Mouse (Mus musculus) limb, embryonic 14.5 days (tissue): Measurements from ENCODE around the gene Olfr553. TPM values are rescaled to one million over a fixed set of nuclear protein-coding genes. Genes with fewer than 3 reads are reported as not detected.

ENCODE experiments used
- ATAC-seq: fragments of 200-750 bp; cut with Nextera tagmentation; 2 replicates; pipeline ENCODE4 v1.8.0; 2017; ENCODE audit warnings: low read depth, moderate number of reproducible peaks, moderate TSS enrichment; ENCODE audit not compliant: low FRiP score
- DNase-seq: peaks from one replicate; pipeline ENCODE4 v3.0.0-alpha.2; 2015; ENCODE audit warnings: low spot score
- H3K27ac ChIP-seq: fragments of 300-500 bp; sonication (generic); replicated peaks from 2 replicates; pipeline ENCODE4 v1.5.1; 2014; ENCODE audit warnings: low read depth, mild to moderate bottlenecking, low read length, moderate library complexity, mixed read lengths
- H3K27me3 ChIP-seq: fragments of 300-500 bp; sonication (generic); 2 replicates; pipeline ENCODE4 v1.6.1; 2014; ENCODE audit warnings: low read length, mixed read lengths; ENCODE audit not compliant: control insufficient read depth, insufficient read depth
- H3K36me3 ChIP-seq: fragments of 300-500 bp; sonication (generic); 2 replicates; pipeline ENCODE4 v1.6.1; 2014; ENCODE audit warnings: mild to moderate bottlenecking, low read length, moderate library complexity, mixed read lengths; ENCODE audit not compliant: control insufficient read depth, insufficient read depth
- H3K4me1 ChIP-seq: fragments of 300-500 bp; sonication (generic); 2 replicates; pipeline ENCODE4 v1.6.1; 2014; ENCODE audit warnings: antibody characterized with exemption, low read length, mixed read lengths; ENCODE audit not compliant: control insufficient read depth, insufficient read depth
- H3K4me2 ChIP-seq: fragments of 300-500 bp; sonication (generic); replicated peaks from 2 replicates; pipeline ENCODE4 v1.6.1; 2014; ENCODE audit warnings: low read depth, mild to moderate bottlenecking, low read length, moderate library complexity; ENCODE audit not compliant: severe bottlenecking
- H3K4me3 ChIP-seq: fragments of 300-500 bp; sonication (generic); replicated peaks from 2 replicates; pipeline ENCODE4 v1.5.1; 2014; ENCODE audit warnings: low read length
- H3K9ac ChIP-seq: fragments of 300-500 bp; sonication (generic); 2 replicates; pipeline ENCODE4 v1.6.1; 2014; ENCODE audit warnings: mild to moderate bottlenecking, low read depth, low read length, moderate library complexity; ENCODE audit not compliant: severe bottlenecking
- H3K9me3 ChIP-seq: fragments of 300-500 bp; sonication (generic); 2 replicates; pipeline ENCODE4 v1.6.1; 2016; ENCODE audit warnings: low read length; ENCODE audit not compliant: control insufficient read depth
- POLR2A ChIP-seq: fragments of 200-500 bp; IDR thresholded peaks from 2 replicates; pipeline ENCODE4 v1.8.0; 2012; ENCODE audit warnings: inconsistent platforms, mild to moderate bottlenecking, moderate library complexity, borderline replicate concordance; ENCODE audit not compliant: insufficient read depth, insufficient read length; ENCODE audit errors: extremely low read depth
- WGBS: fragments of 180-500 bp; shearing (Covaris S2); extraction: QIAGEN DNeasy Blood & Tissue Kit; methylation state at CpG from one replicate; pipeline ENCODE4 v1.1.7; 2014; 5-methylcytosine and 5-hydroxymethylcytosine counted together
- polyA plus RNA-seq, 2 experiments: library from polyadenylated mRNA; depleted of rRNA in 1 of 2; stranded (reverse) in 1 of 2; unstranded in 1 of 2; fragments of >200 nt; fragmentation: Nextera tagmentation in 1 of 2; extraction: Ambion mirVana in 1 of 2; gene quantifications; 2 replicates each; pipeline versions ENCODE4 v1.2.1 to v1.2.3; 2012 to 2014

Olfr553 gene
- polyA plus RNA-seq, 2 experiments, result not detected

GRCm38 (mm10) chr7:102575998-102576397 lies 42.0 kb downstream of the Olfr553 start:
- DNase-seq (no peak), ATAC-seq (no peak)
- Histone ChIP-seq H3K4me2 (no peak overlapping the region), H3K4me1 (no peaks in the 10 kb centered on the region), H3K9me3 (no peaks in the 10 kb centered on the region), H3K9ac (no peak overlapping the region), H3K4me3 (no peak overlapping the region), H3K27ac (no peak overlapping the region), H3K27me3 (no peaks in the 10 kb centered on the region), H3K36me3 (no peaks in the 10 kb centered on the region)
- 76% methylated on average over 6 of the region's 6 CpGs for WGBS
- no peak for TF ChIP-seq POLR2A

GRCm38 (mm10) chr7:102573174-102573830 lies 44.7 kb downstream of the Olfr553 start:
- H3K9ac ChIP-seq, result no peak overlapping the region
- no peaks in the 10 kb centered on the region for H3K9me3 ChIP-seq
- 80% methylated on average over 3 of the region's 3 CpGs for WGBS
- no peak for TF ChIP-seq POLR2A
- no peak overlapping the region for H3K27ac ChIP-seq
- H3K36me3 ChIP-seq, result no peaks in the 10 kb centered on the region
- H3K4me3 ChIP-seq, result no peak overlapping the region
- DNase-seq, result no peak
- H3K4me2 ChIP-seq, result no peak overlapping the region
- no peaks in the 10 kb centered on the region for H3K27me3 ChIP-seq
- no peaks in the 10 kb centered on the region for H3K4me1 ChIP-seq
- no peak for ATAC-seq

- H3K4me3 ChIP-seq, result no peak within 1 kb of the TSS
- WGBS, result 88% methylated on average over 8 of the region's 8 CpGs
- H3K4me1 ChIP-seq, result no peaks in the 10 kb centered on the region
- no peak for TF ChIP-seq POLR2A
- ATAC-seq (no peak), DNase-seq (no peak)
- H3K36me3 ChIP-seq, result no peaks in the 10 kb centered on the region
- H3K27ac ChIP-seq, result no peak within 1 kb of the TSS
- no peak within 1 kb of the TSS for H3K9ac ChIP-seq
- H3K4me2 ChIP-seq, result no peak within 1 kb of the TSS
- no peaks in the 10 kb centered on the region for H3K27me3 ChIP-seq
- H3K9me3 ChIP-seq, result no peaks in the 10 kb centered on the region
Measured at GRCm38 (mm10) chr7:102571142-102571541, 46.9 kb downstream of the Olfr553 start, which contains the start of gene Olfr550. Gene Olfr550 (plus strand): TSS chr7:102571442.

GRCm38 (mm10) chr7:102566219-102566618 lies 51.8 kb downstream of the Olfr553 start:
- DNase-seq, result no peak
- no peaks in the 10 kb centered on the region for H3K36me3 ChIP-seq
- WGBS, result 86% methylated on average over 4 of the region's 4 CpGs
- H3K4me2 ChIP-seq, result no peak overlapping the region
- no peaks in the 10 kb centered on the region for H3K4me1 ChIP-seq
- no peak overlapping the region for H3K4me3 ChIP-seq
- no peaks in the 10 kb centered on the region for H3K9me3 ChIP-seq
- TF ChIP-seq POLR2A, result no peak
- H3K9ac ChIP-seq, result no peak overlapping the region
- H3K27me3 ChIP-seq, result no peaks in the 10 kb centered on the region
- H3K27ac ChIP-seq, result no peak overlapping the region
- no peak for ATAC-seq

GRCm38 (mm10) chr7:102564999-102565997 lies 52.7 kb downstream of the Olfr553 start, which contains the start of gene Trim21:
Gene Trim21 (minus strand): TSS chr7:102565486.
- Histone ChIP-seq H3K27ac (0 out of 2 replicates have a peak within 1 kb of the TSS, but pooled peaks have one; percentile 20), H3K9me3 (no peaks in the 10 kb centered on the region), H3K9ac (peak within 1 kb of the TSS; percentile 56), H3K36me3 (no peaks in the 10 kb centered on the region), H3K4me3 (peak within 1 kb of the TSS; percentile 41), H3K4me2 (peak within 1 kb of the TSS; percentile 53), H3K4me1 (no peaks in the 10 kb centered on the region), H3K27me3 (no peaks in the 10 kb centered on the region)
- WGBS, result 16% methylated on average over 10 of the region's 10 CpGs
- TF ChIP-seq POLR2A, result no peak
- ATAC-seq, result peak; percentile 87
- DNase-seq, result peak; percentile 66

Other genes with a start within 250 kb of the Olfr553 start
- 66.3 and 79.7 TPM in 2 replicates for gene Rrm1, start 176.5 kb downstream of the Olfr553 start, polyA plus RNA-seq (2012; rRNA removed)
- 115 and 134 TPM in 2 replicates for gene Rrm1, start 176.5 kb downstream of the Olfr553 start, polyA plus RNA-seq (2014; fragmentation: Nextera tagmentation; extraction: Ambion mirVana)
- gene Olfr543, start 136.5 kb downstream of the Olfr553 start, polyA plus RNA-seq (2012; rRNA removed), result not detected in 2 replicates
- 0.36 and 0.44 TPM in 2 replicates for gene Olfr543, start 136.5 kb downstream of the Olfr553 start, polyA plus RNA-seq (2014; fragmentation: Nextera tagmentation; extraction: Ambion mirVana)
- not detected in 2 replicates for gene Olfr544, start 129.9 kb downstream of the Olfr553 start, polyA plus RNA-seq (2012; rRNA removed)
- gene Olfr544, start 129.9 kb downstream of the Olfr553 start, polyA plus RNA-seq (2014; fragmentation: Nextera tagmentation; extraction: Ambion mirVana), result 0.11 and 0.18 TPM in 2 replicates
- not detected in 2 replicates for gene Olfr545, start 118.6 kb downstream of the Olfr553 start, polyA plus RNA-seq (2012; rRNA removed)
- gene Olfr545, start 118.6 kb downstream of the Olfr553 start, polyA plus RNA-seq (2014; fragmentation: Nextera tagmentation; extraction: Ambion mirVana), result not detected in 2 replicates
- gene Olfr547, start 83.5 kb downstream of the Olfr553 start, polyA plus RNA-seq (2012; rRNA removed), result not detected in 2 replicates
- not detected in 2 replicates for gene Olfr547, start 83.5 kb downstream of the Olfr553 start, polyA plus RNA-seq (2014; fragmentation: Nextera tagmentation; extraction: Ambion mirVana)
- not detected in 2 replicates for gene Olfr548-ps1, start 77.3 kb downstream of the Olfr553 start, polyA plus RNA-seq (2012; rRNA removed)
- not detected in 2 replicates for gene Olfr548-ps1, start 77.3 kb downstream of the Olfr553 start, polyA plus RNA-seq (2014; fragmentation: Nextera tagmentation; extraction: Ambion mirVana)
- gene Olfr549, start 68.3 kb downstream of the Olfr553 start, polyA plus RNA-seq (2012; rRNA removed), result not detected in 2 replicates
- not detected in 2 replicates for gene Olfr549, start 68.3 kb downstream of the Olfr553 start, polyA plus RNA-seq (2014; fragmentation: Nextera tagmentation; extraction: Ambion mirVana)
- gene Trim21, start 52.7 kb downstream of the Olfr553 start, polyA plus RNA-seq (2012; rRNA removed), result 3.4 and 4.0 TPM in 2 replicates
- gene Trim21, start 52.7 kb downstream of the Olfr553 start, polyA plus RNA-seq (2014; fragmentation: Nextera tagmentation; extraction: Ambion mirVana), result 0.81 and 1.2 TPM in 2 replicates
- not detected in 2 replicates for gene Olfr550, start 46.8 kb downstream of the Olfr553 start, polyA plus RNA-seq (2012; rRNA removed)
- gene Olfr550, start 46.8 kb downstream of the Olfr553 start, polyA plus RNA-seq (2014; fragmentation: Nextera tagmentation; extraction: Ambion mirVana), result not detected in 2 replicates
- gene Olfr551, start 26.3 kb downstream of the Olfr553 start, polyA plus RNA-seq (2012; rRNA removed), result not detected in 2 replicates
- not detected in 2 replicates for gene Olfr551, start 26.3 kb downstream of the Olfr553 start, polyA plus RNA-seq (2014; fragmentation: Nextera tagmentation; extraction: Ambion mirVana)
- not detected in 2 replicates for gene Olfr552, start 20.4 kb downstream of the Olfr553 start, polyA plus RNA-seq (2012; rRNA removed)
- gene Olfr552, start 20.4 kb downstream of the Olfr553 start, polyA plus RNA-seq (2014; fragmentation: Nextera tagmentation; extraction: Ambion mirVana), result not detected in 2 replicates
- not detected in 2 replicates for gene Olfr554, start 20.2 kb upstream of the Olfr553 start, polyA plus RNA-seq (2012; rRNA removed)
- not detected in 2 replicates for gene Olfr554, start 20.2 kb upstream of the Olfr553 start, polyA plus RNA-seq (2014; fragmentation: Nextera tagmentation; extraction: Ambion mirVana)
- not detected in 2 replicates for gene Olfr555, start 40.6 kb upstream of the Olfr553 start, polyA plus RNA-seq (2012; rRNA removed)
- not detected in 2 replicates for gene Olfr555, start 40.6 kb upstream of the Olfr553 start, polyA plus RNA-seq (2014; fragmentation: Nextera tagmentation; extraction: Ambion mirVana)
- gene Olfr556, start 46.7 kb upstream of the Olfr553 start, polyA plus RNA-seq (2012; rRNA removed), result not detected in 2 replicates
- not detected in 2 replicates for gene Olfr556, start 46.7 kb upstream of the Olfr553 start, polyA plus RNA-seq (2014; fragmentation: Nextera tagmentation; extraction: Ambion mirVana)
- 38.1 and 41.4 TPM in 2 replicates for gene Trim68, start 69.1 kb upstream of the Olfr553 start, polyA plus RNA-seq (2012; rRNA removed)
- 13.4 and 15.3 TPM in 2 replicates for gene Trim68, start 69.1 kb upstream of the Olfr553 start, polyA plus RNA-seq (2014; fragmentation: Nextera tagmentation; extraction: Ambion mirVana)
- gene Olfr557, start 77.7 kb upstream of the Olfr553 start, polyA plus RNA-seq (2012; rRNA removed), result not detected in 2 replicates
- gene Olfr557, start 77.7 kb upstream of the Olfr553 start, polyA plus RNA-seq (2014; fragmentation: Nextera tagmentation; extraction: Ambion mirVana), result not detected in 2 replicates
- 0.87 and 0.99 TPM in 2 replicates for gene Olfr558, start 84.0 kb upstream of the Olfr553 start, polyA plus RNA-seq (2012; rRNA removed)
- gene Olfr558, start 84.0 kb upstream of the Olfr553 start, polyA plus RNA-seq (2014; fragmentation: Nextera tagmentation; extraction: Ambion mirVana), result 0.33 and 0.37 TPM in 2 replicates
- gene Olfr33, start 100.9 kb upstream of the Olfr553 start, polyA plus RNA-seq (2012; rRNA removed), result not detected in 2 replicates
- not detected in 2 replicates for gene Olfr33, start 100.9 kb upstream of the Olfr553 start, polyA plus RNA-seq (2014; fragmentation: Nextera tagmentation; extraction: Ambion mirVana)
- not detected in 2 replicates for gene Olfr559, start 109.3 kb upstream of the Olfr553 start, polyA plus RNA-seq (2012; rRNA removed)
- not detected in 2 replicates for gene Olfr559, start 109.3 kb upstream of the Olfr553 start, polyA plus RNA-seq (2014; fragmentation: Nextera tagmentation; extraction: Ambion mirVana)
- 0.04 and 0.05 TPM in 2 replicates for gene Olfr560, start 141.1 kb upstream of the Olfr553 start, polyA plus RNA-seq (2012; rRNA removed)
- not detected in 2 replicates for gene Olfr560, start 141.1 kb upstream of the Olfr553 start, polyA plus RNA-seq (2014; fragmentation: Nextera tagmentation; extraction: Ambion mirVana)
- gene Olfr78, start 141.3 kb upstream of the Olfr553 start, polyA plus RNA-seq (2012; rRNA removed), result 0.45 and 0.62 TPM in 2 replicates
- gene Olfr78, start 141.3 kb upstream of the Olfr553 start, polyA plus RNA-seq (2014; fragmentation: Nextera tagmentation; extraction: Ambion mirVana), result 0.07 and 0.18 TPM in 2 replicates
- not detected in 2 replicates for gene Olfr561, start 153.0 kb upstream of the Olfr553 start, polyA plus RNA-seq (2012; rRNA removed)
- gene Olfr561, start 153.0 kb upstream of the Olfr553 start, polyA plus RNA-seq (2014; fragmentation: Nextera tagmentation; extraction: Ambion mirVana), result not detected in 2 replicates
- not detected in 2 replicates for gene Olfr564, start 185.3 kb upstream of the Olfr553 start, polyA plus RNA-seq (2012; rRNA removed)
- not detected in 2 replicates for gene Olfr564, start 185.3 kb upstream of the Olfr553 start, polyA plus RNA-seq (2014; fragmentation: Nextera tagmentation; extraction: Ambion mirVana)
- not detected in 2 replicates for gene Olfr566, start 240.5 kb upstream of the Olfr553 start, polyA plus RNA-seq (2012; rRNA removed)
- not detected in 2 replicates for gene Olfr566, start 240.5 kb upstream of the Olfr553 start, polyA plus RNA-seq (2014; fragmentation: Nextera tagmentation; extraction: Ambion mirVana)